In genomic region chr4:136401806-136402205, GRCm38 (mm10) we compare ENCODE assay signal across 24 mouse cellular contexts. TPM values are rescaled to one million over a fixed set of nuclear protein-coding genes. Genes with fewer than 3 reads are reported as not detected.
DNase-seq lines count a peak whose midpoint lies in the region; ATAC-seq and TF ChIP-seq lines count a peak whose summit lies in the region.
"Had no signal": no experiment of that assay in that cellular context is flagged by ENCODE, and none has a peak within 500 bp of the region (broad histone marks: within the 10 kb centered on the region; RNA-seq: fewer than 3 reads in every experiment).

No protein-coding gene starts in this region.

- ATAC-seq in inflammation-experienced regulatory T-cells, adult 6 months: no peak
- ATAC-seq: forebrain, embryonic 14.5 days; forebrain, embryonic 16.5 days; Patski had no signal

- no peaks in the 10 kb centered on the region for H3K9me3 ChIP-seq in E14TG2a.4 (ENCODE audit: low read length)
- H3K9me3 ChIP-seq: embryonic facial prominence, embryonic 13.5 days; embryonic facial prominence, embryonic 15.5 days; forebrain, embryonic 10.5 days; forebrain, embryonic 12.5 days; G1E had no signal

- peaks cover 17% of the 10 kb centered on the region for H3K4me1 ChIP-seq in E14TG2a.4 (replicated peaks; ENCODE audit: low read depth, low read length)
- H3K4me1 ChIP-seq: embryonic facial prominence, embryonic 15.5 days; forebrain, embryonic 10.5 days; forebrain, embryonic 12.5 days had no signal

- 0 out of 2 replicates have a peak overlapping the region, but pooled peaks have one; percentile 10 for H3K4me3 ChIP-seq in E14TG2a.4 (replicated peaks; ENCODE audit: low read length)
- H3K4me3 ChIP-seq: embryonic facial prominence, embryonic 13.5 days; embryonic facial prominence, embryonic 15.5 days; erythroblast, embryonic 14.5 days; forebrain, embryonic 10.5 days; forebrain, embryonic 12.5 days had no signal

- TF ChIP-seq CTCF in E14TG2a.4 (conservative IDR thresholded peaks at IDR 0.05; ENCODE audit: low read length): no peak

- H3K36me3 ChIP-seq in E14TG2a.4 (ENCODE audit: insufficient read depth, low read length): no peaks in the 10 kb centered on the region
- H3K36me3 ChIP-seq: embryonic facial prominence, embryonic 13.5 days; embryonic facial prominence, embryonic 15.5 days; forebrain, embryonic 10.5 days; forebrain, embryonic 12.5 days; G1E had no signal

- peak; percentile 36 for DNase-seq in 416B (ENCODE audit: low read depth)
- peak; percentile 65 for DNase-seq in R1 (ENCODE audit: low read depth, low spot score)
- DNase-seq in thymus, postnatal 25 days: no peak
- DNase-seq in adrenal gland, adult 8-10 months: no peak
- DNase-seq: cerebellum, adult 11-12 months; cerebellum, adult 8-10 months; cerebellum, adult 9-11 months; cerebellum, postnatal 14 days; cerebellum, postnatal 36 days; embryo, embryonic 11 days had no signal

- H3K27me3 ChIP-seq in E14TG2a.4 (ENCODE audit: insufficient read depth, low read length): no peaks in the 10 kb centered on the region
- H3K27me3 ChIP-seq: embryonic facial prominence, embryonic 13.5 days; embryonic facial prominence, embryonic 15.5 days; forebrain, embryonic 12.5 days; Patski had no signal

RNA-seq across cellular contexts. Expression of gene Htr1d, which starts 21.5 kb away (rescaled TPM):
- total RNA-seq in adrenal gland, adult 8-10 months (2022): under 1 TPM in 1 of 4 experiments, not detected in 3; 0.19 TPM
- polyA plus RNA-seq in inflammation-experienced regulatory T-cells, adult 6 months (2017; shearing (Covaris generic)): not detected
- total RNA-seq: adrenal gland, adult 2 months; adrenal gland, postnatal 14 days; common myeloid progenitor, adult 5-6 weeks had no signal
- polyA plus RNA-seq: adrenal gland, adult 2 months; erythroblast, embryonic 14.5 days; G1E had no signal

Comparison
In these comparisons a context has a peak if more than half of its experiments do, and no peak if none do; other contexts are left out.
1. DNase-seq: peak in 416B (single experiment) and R1 (single experiment); none in thymus, postnatal 25 days (single experiment) and adrenal gland, adult 8-10 months (single experiment).